Mouse (Mus musculus): Measurements from ENCODE around the gene Raf1.

DNA sequence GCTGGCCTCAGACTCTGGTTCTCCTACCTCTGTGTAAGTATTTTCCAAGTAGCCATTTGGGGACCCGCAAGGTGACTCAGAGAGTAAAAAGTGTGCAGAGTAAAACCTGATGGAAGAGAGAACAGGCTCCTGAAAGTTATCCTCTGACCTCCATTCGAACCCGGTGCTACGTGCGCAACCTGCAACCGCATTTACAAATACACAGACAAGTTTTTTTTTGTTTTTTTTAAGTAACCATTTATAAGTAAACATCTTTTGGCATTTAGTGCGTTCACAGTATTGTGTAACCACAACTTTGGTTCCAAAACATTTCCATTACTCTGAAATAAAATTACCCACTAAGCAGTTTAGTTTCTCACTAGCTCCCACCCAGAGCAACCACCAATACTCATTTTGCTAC lies 1.0 kb upstream of the Raf1 start:
- TF ChIP-seq POLR2A (IDR thresholded peaks at IDR 0.05; ENCODE audit: insufficient read depth, low read depth, low read length) (no peak), EP300 (IDR thresholded peaks at IDR 0.05; ENCODE audit: insufficient read depth, low read depth, low read length) (no peak), CTCF (IDR thresholded peaks at IDR 0.05) (no peak)
